Comparison of ENCODE assay signal across 20 mouse cellular contexts in the genomic region with DNA sequence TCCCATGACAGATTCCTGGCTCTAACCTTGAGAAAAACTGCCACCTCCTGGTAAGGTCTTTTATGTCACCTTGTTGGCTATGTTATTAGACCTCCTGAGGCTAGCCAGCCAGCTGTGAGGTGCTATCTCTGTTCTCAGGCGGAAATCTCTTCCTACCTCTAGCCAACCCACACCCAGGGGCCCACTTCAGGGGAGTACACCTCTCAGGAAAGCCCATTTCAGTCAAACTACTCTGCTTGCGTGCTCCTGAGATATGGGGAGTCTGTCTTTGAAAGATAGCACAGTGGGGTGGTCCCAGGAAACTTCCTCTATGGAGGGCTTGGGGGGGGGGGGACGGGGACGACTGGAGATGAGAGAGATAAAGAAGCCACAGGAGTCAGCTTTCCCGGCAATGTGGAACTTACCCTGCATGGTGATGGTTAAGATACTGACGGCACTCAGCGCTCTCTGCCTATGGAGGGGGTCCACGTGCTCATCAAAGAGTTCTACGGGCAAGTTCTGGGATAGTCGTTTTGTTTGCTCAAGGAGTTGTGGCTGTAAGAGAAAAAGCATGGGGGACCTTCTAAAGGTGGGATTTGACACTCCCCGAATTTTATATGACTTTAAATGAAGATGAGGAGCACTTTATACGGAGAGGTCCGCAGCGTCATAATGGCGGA. TPM values are rescaled to one million over a fixed set of nuclear protein-coding genes. Genes with fewer than 3 reads are reported as not detected.
DNase-seq lines count a peak whose midpoint lies in the region; ATAC-seq lines count a peak whose summit lies in the region.
"Had no signal": no experiment of that assay in that cellular context is flagged by ENCODE, and none has a peak within 500 bp of the region (broad histone marks: within the 10 kb centered on the region; RNA-seq: fewer than 3 reads in every experiment).

No protein-coding gene starts in this region.

- peak overlapping the region; percentile 67 for H3K27ac ChIP-seq in heart, embryonic 10.5 days
- H3K27ac ChIP-seq in heart, embryonic 11.5 days (ENCODE audit: low read depth, low read length) = no peak overlapping the region
- H3K27ac ChIP-seq in liver, embryonic 13.5 days = no peak overlapping the region
- H3K27ac ChIP-seq: embryonic facial prominence, embryonic 13.5 days; hindbrain, postnatal 0 days; liver, embryonic 15.5 days had no signal

- intact Hi-C loops in heart, postnatal 14 days (cut with DNase I) = no loop called here

- no peak overlapping the region for H3K4me2 ChIP-seq in heart, embryonic 11.5 days
- no peak overlapping the region for H3K4me2 ChIP-seq in liver, embryonic 13.5 days
- H3K4me2 ChIP-seq: embryonic facial prominence, embryonic 13.5 days; liver, embryonic 15.5 days had no signal

- WGBS in heart, embryonic 10.5 days = 52% methylated on average over 15 of the region's 15 CpGs
- WGBS in heart, embryonic 11.5 days (ENCODE audit: insufficient replicate concordance) = 52% methylated on average over 15 of the region's 15 CpGs
- 36% methylated on average over 15 of the region's 15 CpGs for WGBS in liver, embryonic 13.5 days (ENCODE audit: insufficient replicate concordance)

- H3K4me3 ChIP-seq in heart, embryonic 10.5 days = no peak overlapping the region
- no peak overlapping the region for H3K4me3 ChIP-seq in heart, embryonic 11.5 days (ENCODE audit: low read depth, low read length)
- no peak overlapping the region for H3K4me3 ChIP-seq in liver, embryonic 13.5 days (replicated peaks)
- H3K4me3 ChIP-seq: embryonic facial prominence, embryonic 13.5 days; heart, embryonic 13.5 days; liver, embryonic 15.5 days; megakaryocyte, embryonic 14.5 days had no signal

- H3K9ac ChIP-seq in heart, embryonic 11.5 days (ENCODE audit: low read depth, low read length) = no peak overlapping the region
- no peak overlapping the region for H3K9ac ChIP-seq in liver, embryonic 13.5 days
- H3K9ac ChIP-seq: embryonic facial prominence, embryonic 13.5 days; heart, embryonic 13.5 days; liver, embryonic 15.5 days had no signal

- H3K9me3 ChIP-seq in heart, embryonic 10.5 days = no peaks in the 10 kb centered on the region
- no peaks in the 10 kb centered on the region for H3K9me3 ChIP-seq in heart, embryonic 11.5 days (replicated peaks; ENCODE audit: control insufficient read depth, low read length)
- H3K9me3 ChIP-seq in liver, embryonic 13.5 days (replicated peaks) = no peaks in the 10 kb centered on the region
- H3K9me3 ChIP-seq: liver, embryonic 15.5 days had no signal

- H3K27me3 ChIP-seq in heart, embryonic 10.5 days (ENCODE audit: insufficient read depth, poor library complexity, severe bottlenecking) = no peaks in the 10 kb centered on the region
- no peaks in the 10 kb centered on the region for H3K27me3 ChIP-seq in heart, embryonic 11.5 days (ENCODE audit: control insufficient read depth, insufficient read depth, low read length)
- H3K27me3 ChIP-seq in liver, embryonic 13.5 days = no peaks in the 10 kb centered on the region
- H3K27me3 ChIP-seq: embryonic facial prominence, embryonic 13.5 days; heart, embryonic 13.5 days; liver, embryonic 15.5 days; megakaryocyte, embryonic 14.5 days had no signal

- DNase-seq in heart, embryonic 10.5 days (ENCODE audit: low spot score) = no peak
- DNase-seq in heart, postnatal 14 days = no peak
- peak; percentile 12 for DNase-seq in heart, postnatal 4 days
- peak; percentile 91 for DNase-seq in MEL-GATA-1-ER (ENCODE audit: extremely low read depth, low read depth)
- peak; percentile 1 for DNase-seq in liver, embryonic 13.5 days
- DNase-seq in retina, postnatal 1 day = no peak
- DNase-seq in left cerebral cortex, adult 9 months (ENCODE audit: low spot score in 2 of 2) = no peak
- DNase-seq: adrenal gland, adult 2 months; cerebellum, adult 9-10 months; gastrocnemius, postnatal 10 days; kidney, adult 11 months; lung, postnatal 10 days; right cerebral cortex, postnatal 4 days had no signal

- H3K4me1 ChIP-seq in heart, embryonic 10.5 days = peaks cover 17% of the 10 kb centered on the region
- peaks cover 12% of the 10 kb centered on the region for H3K4me1 ChIP-seq in heart, embryonic 11.5 days (ENCODE audit: control insufficient read depth, insufficient read depth, low read length)
- H3K4me1 ChIP-seq in liver, embryonic 13.5 days (replicated peaks) = no peaks in the 10 kb centered on the region
- H3K4me1 ChIP-seq: embryonic facial prominence, embryonic 13.5 days; liver, embryonic 15.5 days; megakaryocyte, embryonic 14.5 days had no signal

- no peaks in the 10 kb centered on the region for H3K36me3 ChIP-seq in heart, embryonic 10.5 days
- H3K36me3 ChIP-seq in heart, embryonic 11.5 days (ENCODE audit: control insufficient read depth, insufficient read depth, low read length) = no peaks in the 10 kb centered on the region
- H3K36me3 ChIP-seq in liver, embryonic 13.5 days = no peaks in the 10 kb centered on the region
- H3K36me3 ChIP-seq: embryonic facial prominence, embryonic 13.5 days; heart, embryonic 13.5 days; liver, embryonic 15.5 days had no signal

- no peak for ATAC-seq in heart, embryonic 11.5 days (replicated peaks; ENCODE audit: insufficient number of reproducible peaks, low FRiP score, low TSS enrichment)
- ATAC-seq in liver, embryonic 13.5 days (ENCODE audit: low read depth) = peak; percentile 57; the same call in 1 of the 2 replicates
- ATAC-seq: forebrain, embryonic 14.5 days; hindbrain, postnatal 0 days had no signal

RNA-seq across cellular contexts. Expression of a gene that starts 29.9 kb away (rescaled TPM):
- 0.05 and 0.06 TPM in 2 replicates for polyA plus RNA-seq in heart, embryonic 10.5 days (2016; fragmentation: Nextera tagmentation; extraction: Ambion mirVana)
- under 1 TPM; 0.05 to 0.07 TPM for total RNA-seq in heart, postnatal 14 days (2021)
- total RNA-seq in heart, postnatal 4 days (2021) = under 1 TPM; 0.09 to 0.14 TPM
- polyA plus RNA-seq in heart, embryonic 11.5 days (2014; fragmentation: Nextera tagmentation; extraction: Ambion mirVana) = 0.06 and 0.14 TPM in 2 replicates
- not detected in 2 replicates for polyA plus RNA-seq in liver, embryonic 13.5 days (2015; fragmentation: Nextera tagmentation; extraction: Ambion mirVana)
- total RNA-seq: adrenal gland, adult 2 months had no signal
- polyA plus RNA-seq: adrenal gland, adult 2 months; embryonic facial prominence, embryonic 13.5 days; heart, embryonic 13.5 days had no signal

Comparison
In these comparisons a context has a peak if more than half of its experiments do, and no peak if none do; other contexts are left out.
1. DNase-seq: peak in heart, postnatal 4 days (single experiment), MEL-GATA-1-ER (single experiment) and liver, embryonic 13.5 days (single experiment); none in heart, embryonic 10.5 days (single experiment), heart, postnatal 14 days (0 of 2), retina, postnatal 1 day (single experiment) and left cerebral cortex, adult 9 months (0 of 2).